Mouse (Mus musculus) spleen, adult 2 months (tissue): ENCODE results near the gene Ets1.

Experiments used
- CTCF ChIP-seq: fragments of 200-500 bp; IDR thresholded peaks from 2 replicates; pipeline ENCODE4 v1.5.1; 2011; ENCODE audit warnings: mild to moderate bottlenecking, inconsistent platforms; ENCODE audit not compliant: insufficient read depth, insufficient read length, insufficient replicate concordance; ENCODE audit errors: extremely low read depth
- POLR2A ChIP-seq: fragments of 200-500 bp; IDR thresholded peaks from 2 replicates; pipeline ENCODE4 v1.6.1; 2011; ENCODE audit warnings: low read depth, low read length, inconsistent platforms

DNA sequence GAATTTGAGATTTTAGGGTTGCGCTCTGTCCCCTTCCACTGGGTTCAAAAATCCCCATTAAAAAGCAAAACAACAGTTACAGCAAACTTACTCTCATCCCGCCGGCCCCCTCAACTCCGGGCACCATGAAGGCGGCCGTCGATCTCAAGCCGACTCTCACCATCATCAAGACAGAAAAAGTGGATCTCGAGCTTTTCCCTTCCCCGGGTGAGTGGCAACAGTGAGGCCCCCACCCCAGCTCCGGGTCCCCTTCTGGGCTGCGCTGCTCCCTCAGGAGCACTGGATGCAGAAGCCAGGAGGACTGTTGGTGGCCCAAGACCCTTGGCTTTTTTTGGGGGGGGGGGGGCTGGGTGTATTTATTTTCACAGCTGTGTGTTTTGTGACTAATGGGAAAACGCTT, 60.2 kb downstream of the Ets1 start:
- TF ChIP-seq CTCF = no peak
- TF ChIP-seq POLR2A = no peak
